Mouse (Mus musculus) C2C12 (cell line): ENCODE results near the gene Tagln.

ENCODE experiments used
- CEBPB ChIP-seq: IDR thresholded peaks from one replicate; pipeline ENCODE4 v1.6.1; 2011; ENCODE audit warnings: low read depth, mild to moderate bottlenecking, control low read depth, moderate library complexity
- CTCF ChIP-seq: IDR thresholded peaks from one replicate; pipeline ENCODE4 v1.5.1; 2011; ENCODE audit not compliant: control insufficient read depth, insufficient read depth, insufficient read length
- MAX ChIP-seq: IDR thresholded peaks from one replicate; pipeline ENCODE4 v1.6.1; 2011; ENCODE audit warnings: mild to moderate bottlenecking, control low read depth
- MYOD1 ChIP-seq: IDR thresholded peaks from one replicate; pipeline ENCODE4 v1.6.1; 2011; ENCODE audit warnings: low read depth; ENCODE audit not compliant: control insufficient read depth, insufficient read length
- MYOG ChIP-seq: IDR thresholded peaks from one replicate; pipeline ENCODE4 v1.6.1; 2011; ENCODE audit not compliant: control insufficient read depth, insufficient read length; ENCODE audit errors: extremely low read depth
- USF1 ChIP-seq: IDR thresholded peaks from one replicate; pipeline ENCODE4 v1.6.1; 2011; ENCODE audit warnings: low read depth, mild to moderate bottlenecking, control low read depth, moderate library complexity

DNA sequence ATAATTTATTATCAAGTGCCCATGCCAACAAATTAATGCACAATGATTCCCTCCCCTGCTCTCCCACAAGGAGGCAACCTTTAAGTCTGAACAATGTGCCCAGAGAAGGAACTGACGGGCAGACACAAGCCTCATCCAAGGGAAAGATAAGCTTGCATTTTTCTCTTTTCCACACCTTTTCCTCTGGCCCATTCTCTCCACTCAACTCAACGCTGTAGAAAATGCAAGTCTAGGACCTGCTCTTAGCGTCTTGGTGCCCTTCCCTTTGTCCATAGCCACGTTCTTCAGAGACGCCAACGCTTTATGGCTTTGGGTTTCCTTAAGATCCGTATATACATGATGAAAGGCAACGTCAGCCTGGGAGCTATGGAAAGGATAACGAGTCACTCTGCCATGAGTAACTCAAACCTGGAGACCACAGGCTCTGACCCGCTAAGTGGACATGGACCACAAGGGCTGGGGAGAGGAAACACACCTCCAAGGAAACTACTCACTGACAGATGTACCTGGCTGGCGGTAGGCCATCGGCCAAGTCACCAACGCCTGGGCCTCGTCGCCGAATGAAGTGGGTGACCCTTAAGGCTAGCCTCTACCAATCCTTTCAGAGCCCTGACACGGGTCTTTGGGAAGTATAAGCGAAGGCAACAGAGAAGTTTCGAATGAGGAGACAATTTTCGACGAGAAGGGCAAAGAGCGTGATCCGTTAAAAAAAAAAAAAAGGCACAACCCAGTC lies 48.0 kb upstream of the Tagln start:
- TF ChIP-seq CTCF (no peak), CEBPB (no peak), MAX (no peak), USF1 (no peak), MYOD1 (no peak), MYOG (no peak)
